ENCODE assay signal across 8 mouse cellular contexts in the genomic region with DNA sequence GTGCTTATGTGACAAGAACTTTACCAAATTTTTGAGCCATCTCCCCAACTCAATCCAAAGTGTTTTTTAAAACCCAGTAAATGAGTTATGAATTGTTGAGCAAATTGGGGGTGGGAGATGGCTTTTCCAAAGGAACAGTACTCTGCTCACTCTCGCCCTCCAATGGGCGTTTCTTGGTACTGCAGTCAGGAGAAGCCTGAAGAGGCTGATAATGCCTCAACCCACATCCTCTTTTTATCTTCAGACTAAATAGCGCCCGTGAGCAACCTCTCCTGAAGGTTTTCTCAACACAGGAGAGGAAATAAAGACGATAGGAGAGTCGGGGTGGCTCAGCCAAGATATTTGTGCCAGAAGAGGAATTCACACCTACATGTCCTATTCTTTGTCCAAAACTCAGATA. TPM values are rescaled to one million over a fixed set of nuclear protein-coding genes. Genes with fewer than 3 reads are reported as not detected.
DNase-seq lines count a peak whose midpoint lies in the region; ATAC-seq and TF ChIP-seq lines count a peak whose summit lies in the region.

No protein-coding gene starts in this region.

- no peak overlapping the region for H3K27ac ChIP-seq in lung, embryonic 14.5 days (ENCODE audit: low read depth)
- H3K27ac ChIP-seq in midbrain, embryonic 15.5 days, result no peak overlapping the region

- no peak for ATAC-seq in lung, embryonic 14.5 days (ENCODE audit: insufficient read depth)
- no peak for ATAC-seq in midbrain, embryonic 15.5 days (replicated peaks)

- peak; percentile 68 for TF ChIP-seq CTCF in lung, embryonic 14.5 days (IDR thresholded peaks at IDR 0.05; ENCODE audit: low read depth)

- H3K4me3 ChIP-seq in lung, embryonic 14.5 days (ENCODE audit: low read depth, low read length), result no peak overlapping the region
- no peak overlapping the region for H3K4me3 ChIP-seq in midbrain, embryonic 15.5 days

- H3K36me3 ChIP-seq in lung, embryonic 14.5 days (ENCODE audit: insufficient read depth), result no peaks in the 10 kb centered on the region
- no peaks in the 10 kb centered on the region for H3K36me3 ChIP-seq in midbrain, embryonic 15.5 days (replicated peaks)

- peak; percentile 49 to 58 for DNase-seq in cerebellum, postnatal 10 days
- no peak for DNase-seq in cerebellum, adult 11 months
- DNase-seq in left cerebral cortex, postnatal 4 days, result peak; percentile 27
- no peak for DNase-seq in left cerebral cortex, adult 18-20 months (ENCODE audit: low spot score in 2 of 2)
- DNase-seq in c-Kit-positive CD71-negative TER-119-negative erythroid progenitor cells, embryonic 14.5 days (ENCODE audit: low read depth), result peak; percentile 42
- DNase-seq in lung, embryonic 14.5 days, result peak; percentile 75
- DNase-seq in urinary bladder, postnatal 36 days (ENCODE audit: low spot score in 2 of 2), result no peak

- H3K4me1 ChIP-seq in lung, embryonic 14.5 days (ENCODE audit: insufficient read depth), result no peaks in the 10 kb centered on the region
- 0 out of 2 replicates have a peak, but pooled peaks cover 5% of the 10 kb centered on the region for H3K4me1 ChIP-seq in midbrain, embryonic 15.5 days

- H3K9me3 ChIP-seq in lung, embryonic 14.5 days (ENCODE audit: low read depth, low read length), result no peaks in the 10 kb centered on the region
- H3K9me3 ChIP-seq in midbrain, embryonic 15.5 days, result no peaks in the 10 kb centered on the region

- H3K9ac ChIP-seq in lung, embryonic 14.5 days, result no peak overlapping the region
- H3K9ac ChIP-seq in midbrain, embryonic 15.5 days, result no peak overlapping the region

- H3K4me2 ChIP-seq in lung, embryonic 14.5 days, result no peak overlapping the region
- H3K4me2 ChIP-seq in midbrain, embryonic 15.5 days, result no peak overlapping the region

- WGBS in lung, embryonic 14.5 days, result 22% methylated on average over 6 of the region's 6 CpGs
- WGBS in midbrain, embryonic 15.5 days, result 28% methylated on average over 6 of the region's 6 CpGs

- no peaks in the 10 kb centered on the region for H3K27me3 ChIP-seq in lung, embryonic 14.5 days (ENCODE audit: insufficient read depth, low read length)
- 0 out of 2 replicates have a peak, but pooled peaks cover 6% of the 10 kb centered on the region for H3K27me3 ChIP-seq in midbrain, embryonic 15.5 days (replicated peaks)

- intact Hi-C loops in left cerebral cortex, postnatal 4 days (cut with DNase I), result loop anchor here (10.0 kb wide), 2 partner anchors 133 to 1003 kb away; a partner anchor contains a TSS

RNA-seq across cellular contexts. Expression of a gene that starts 19.7 kb away (rescaled TPM):
- total RNA-seq in left cerebral cortex, postnatal 4 days (2021), result 1 to 10 TPM; 7.4 to 8.3 TPM
- 1 to 10 TPM; 4.1 to 4.7 TPM for total RNA-seq in left cerebral cortex, adult 18-20 months (2021)
- 7.3 and 10.6 TPM in 2 replicates for polyA plus RNA-seq in lung, embryonic 14.5 days (2014; fragmentation: Nextera tagmentation; extraction: Ambion mirVana)
- polyA plus RNA-seq in midbrain, embryonic 15.5 days (2015; fragmentation: Nextera tagmentation; extraction: Ambion mirVana), result 21.3 and 23.6 TPM in 2 replicates

Comparison
In these comparisons a context has a peak if more than half of its experiments do, and no peak if none do; other contexts are left out.
1. DNase-seq: peak in cerebellum, postnatal 10 days (2 of 2), left cerebral cortex, postnatal 4 days (single experiment), c-Kit-positive CD71-negative TER-119-negative erythroid progenitor cells, embryonic 14.5 days (single experiment) and lung, embryonic 14.5 days (single experiment); none in cerebellum, adult 11 months (single experiment), left cerebral cortex, adult 18-20 months (0 of 2) and urinary bladder, postnatal 36 days (0 of 2).